Comparison of ENCODE assay signal across 9 mouse cellular contexts in genomic region chr12:58947231-58947630, GRCm38 (mm10).
DNase-seq lines count a peak whose midpoint lies in the region; ATAC-seq and TF ChIP-seq lines count a peak whose summit lies in the region.
"Had no signal": no experiment of that assay in that cellular context is flagged by ENCODE, and none has a peak within 500 bp of the region (broad histone marks: within the 10 kb centered on the region; RNA-seq: fewer than 3 reads in every experiment).

No protein-coding gene starts in this region.

- ATAC-seq in limb, embryonic 14.5 days (ENCODE audit: low FRiP score, low read depth): no peak

- no peak overlapping the region for H3K4me2 ChIP-seq in limb, embryonic 14.5 days (replicated peaks; ENCODE audit: low read depth, low read length, severe bottlenecking)

- no peaks in the 10 kb centered on the region for H3K9me3 ChIP-seq in limb, embryonic 14.5 days (ENCODE audit: control insufficient read depth, low read length)

- no peak overlapping the region for H3K9ac ChIP-seq in limb, embryonic 14.5 days (ENCODE audit: low read depth, low read length, severe bottlenecking)

- H3K27ac ChIP-seq in limb, embryonic 14.5 days (replicated peaks; ENCODE audit: low read depth, low read length): no peak overlapping the region
- H3K27ac ChIP-seq: macrophage had no signal

- no peak overlapping the region for H3K4me3 ChIP-seq in limb, embryonic 14.5 days (replicated peaks; ENCODE audit: low read length)

- no peaks in the 10 kb centered on the region for H3K4me1 ChIP-seq in limb, embryonic 14.5 days (ENCODE audit: control insufficient read depth, insufficient read depth, low read length)

- no peak for TF ChIP-seq POLR2A in limb, embryonic 14.5 days (IDR thresholded peaks at IDR 0.05; ENCODE audit: borderline replicate concordance, extremely low read depth, insufficient read depth, insufficient read length)

- 15% methylated on average over 4 of the region's 4 CpGs for WGBS in limb, embryonic 14.5 days

- H3K36me3 ChIP-seq in limb, embryonic 14.5 days (ENCODE audit: control insufficient read depth, insufficient read depth, low read length): no peaks in the 10 kb centered on the region

- DNase-seq in cerebellum, adult 11 months: peak; percentile 18
- no peak for DNase-seq in cerebellum, adult 11-12 months
- DNase-seq in A20 (ENCODE audit: low read depth, low spot score): peak; percentile 57
- DNase-seq in brain, adult 2 months (ENCODE audit: low read depth, low spot score): peak; percentile 72
- peak; percentile 17 for DNase-seq in fibroblast of lung, adult 2 months (ENCODE audit: low read depth)
- DNase-seq in induced T-regulatory cell, adult 2 months (ENCODE audit: low read depth): peak; percentile 70
- peak; percentile 28 for DNase-seq in limb, embryonic 14.5 days (ENCODE audit: low spot score)
- peak; percentile 58 for DNase-seq in right cerebral cortex, postnatal 14 days

- no peaks in the 10 kb centered on the region for H3K27me3 ChIP-seq in limb, embryonic 14.5 days (ENCODE audit: control insufficient read depth, insufficient read depth, low read length)
